Mouse (Mus musculus): ENCODE results near the gene Phyhipl. TPM values are rescaled to one million over a fixed set of nuclear protein-coding genes. Genes with fewer than 3 reads are reported as not detected.

Phyhipl gene
- polyA plus RNA-seq, 1 experiment from 2014 or later, result 1.9 TPM

DNA sequence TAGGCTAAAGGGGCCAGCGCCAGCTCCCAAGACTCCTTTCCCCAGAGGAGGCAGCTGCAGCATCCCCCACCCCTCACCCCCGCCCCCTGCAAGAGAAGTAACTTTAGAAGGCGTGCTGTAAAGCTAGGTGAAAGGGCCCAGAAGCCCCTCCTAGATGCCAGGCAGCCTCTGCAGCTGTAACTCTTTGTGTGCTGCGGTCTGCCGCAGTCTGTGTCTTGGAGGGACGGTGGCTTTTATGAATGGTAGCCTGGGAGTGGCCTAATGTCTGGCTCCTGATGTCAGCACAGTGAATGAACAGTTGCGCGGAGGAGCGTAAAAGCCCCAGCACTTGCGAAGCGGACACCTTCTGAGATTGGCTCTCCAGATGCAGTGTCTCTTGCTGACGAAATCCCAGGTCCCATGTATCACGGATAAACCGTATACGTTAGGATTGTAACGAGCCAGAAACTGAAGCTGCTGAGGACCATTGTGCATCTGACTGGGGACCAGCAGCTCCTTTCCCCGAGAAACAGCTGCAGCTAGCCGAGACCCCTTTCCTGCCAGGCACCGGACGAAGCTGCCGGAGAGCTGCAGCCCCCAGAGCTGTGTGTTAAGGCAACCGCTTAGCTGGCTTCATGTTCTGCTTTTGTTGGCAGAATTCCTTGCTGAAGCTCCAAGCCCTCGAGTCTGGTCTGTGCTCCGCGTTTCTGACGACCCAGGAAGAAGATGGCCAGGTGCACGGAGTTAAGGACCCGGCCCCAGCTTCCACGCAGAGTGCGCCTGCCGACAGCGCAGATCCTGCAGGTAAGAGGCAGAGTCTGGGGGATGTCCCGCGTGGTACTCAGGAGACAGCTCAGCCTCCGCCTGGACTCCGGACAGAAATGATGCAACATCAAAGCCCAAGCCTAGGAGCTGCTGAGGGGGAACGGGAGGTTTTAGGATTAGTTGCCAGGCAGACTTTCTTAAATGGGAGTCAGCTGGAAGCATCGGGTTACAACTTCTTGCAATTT is 135.3 kb downstream of the Phyhipl start:
- no peak overlapping the region for H3K9ac ChIP-seq
- no peaks in the 10 kb centered on the region for H3K9me3 ChIP-seq
- under 1% methylated on average over 38 of the region's 38 CpGs for WGBS
- H3K4me1 ChIP-seq, result peaks cover 20% of the 10 kb centered on the region
- H3K27ac ChIP-seq, result peak overlapping the region; percentile 63
- peak overlapping the region; percentile 93 for H3K4me2 ChIP-seq
- peak overlapping the region; percentile 45 for H3K4me3 ChIP-seq
- no peaks in the 10 kb centered on the region for H3K36me3 ChIP-seq
- H3K27me3 ChIP-seq, result no peaks in the 10 kb centered on the region
- no peak for ATAC-seq (ENCODE audit: insufficient number of reproducible peaks, low FRiP score, low TSS enrichment, low read depth)

DNA sequence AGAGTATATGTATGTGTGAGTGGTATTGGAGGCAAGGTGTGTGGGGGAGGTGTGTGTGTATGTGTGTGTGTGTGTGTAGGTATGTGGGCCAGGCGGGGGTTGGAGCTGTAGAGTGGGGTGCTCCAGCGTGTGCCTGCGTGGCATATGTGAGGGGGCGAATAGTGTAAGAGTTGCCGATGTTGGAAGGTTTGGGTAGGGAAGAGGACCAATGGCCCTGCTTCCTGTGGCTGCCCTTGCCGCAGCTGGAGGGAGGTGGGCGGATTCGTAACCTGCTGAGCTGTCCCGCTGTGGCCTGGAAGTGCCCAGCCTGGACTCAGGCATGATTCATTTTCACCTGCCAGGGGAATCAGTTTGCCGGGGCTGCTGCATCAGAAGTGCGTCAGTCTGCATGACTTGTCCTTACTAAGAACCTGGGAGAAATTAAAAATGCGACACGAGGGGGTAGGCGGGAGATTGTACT is 136.1 kb downstream of the Phyhipl start:
- Histone ChIP-seq H3K9me3 (no peaks in the 10 kb centered on the region), H3K27me3 (no peaks in the 10 kb centered on the region), H3K9ac (no peak overlapping the region), H3K4me3 (peak overlapping the region; percentile 45), H3K4me1 (peaks cover 20% of the 10 kb centered on the region), H3K4me2 (peak overlapping the region; percentile 93), H3K27ac (no peak overlapping the region; the same call in 1 of the 2 replicates), H3K36me3 (no peaks in the 10 kb centered on the region)
- 7% methylated on average over 14 of the region's 14 CpGs for WGBS
- ATAC-seq (ENCODE audit: insufficient number of reproducible peaks, low FRiP score, low TSS enrichment, low read depth), result no peak

DNA sequence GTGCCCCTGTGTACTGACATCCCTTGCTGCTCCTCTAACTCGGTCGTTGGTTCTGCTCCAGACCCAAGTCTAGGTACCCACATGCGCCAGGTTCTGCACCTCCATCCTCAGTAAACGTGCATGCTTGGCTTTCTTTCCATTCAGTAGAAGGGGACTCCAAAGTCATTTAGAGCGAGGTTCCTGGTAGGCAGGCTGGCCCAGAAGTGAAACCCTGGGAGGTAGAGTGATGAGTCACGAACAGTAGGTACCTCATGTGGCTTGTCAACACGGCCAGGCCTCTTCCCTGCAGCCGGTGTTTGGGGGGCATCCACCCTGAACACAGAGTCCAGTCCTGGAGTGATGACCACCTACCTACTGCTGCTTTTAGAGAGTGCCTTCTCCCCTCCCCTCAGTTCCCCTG is 139.1 kb downstream of the Phyhipl start:
- 88% methylated on average over 8 of the region's 8 CpGs for WGBS
- peaks cover 20% of the 10 kb centered on the region for H3K4me1 ChIP-seq
- no peak overlapping the region for H3K4me3 ChIP-seq
- no peak overlapping the region for H3K27ac ChIP-seq
- no peaks in the 10 kb centered on the region for H3K27me3 ChIP-seq
- no peak overlapping the region for H3K9ac ChIP-seq
- no peak for ATAC-seq (ENCODE audit: insufficient number of reproducible peaks, low FRiP score, low TSS enrichment, low read depth)
- H3K4me2 ChIP-seq, result no peak overlapping the region
- no peaks in the 10 kb centered on the region for H3K9me3 ChIP-seq
- no peaks in the 10 kb centered on the region for H3K36me3 ChIP-seq

DNA sequence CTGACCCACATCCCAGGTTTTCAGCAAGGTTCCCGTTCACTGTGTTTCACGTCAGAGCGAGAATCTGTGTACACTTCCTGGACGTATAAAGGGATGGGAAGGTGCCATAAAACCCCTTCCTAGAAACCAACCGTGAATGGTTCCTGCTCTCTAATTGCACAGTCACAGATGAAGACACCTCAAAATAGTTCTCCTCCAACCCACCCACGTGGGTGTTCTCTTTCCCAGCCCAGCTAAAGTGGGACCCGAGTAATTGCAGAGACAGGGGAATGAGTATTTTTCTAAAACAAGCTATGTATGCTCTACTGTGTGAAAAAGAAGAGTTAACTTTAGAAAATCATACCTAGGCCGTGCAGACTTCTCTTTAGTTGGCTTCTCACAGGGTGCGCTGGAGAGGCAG is 140.9 kb downstream of the Phyhipl start:
- Histone ChIP-seq H3K27me3 (no peaks in the 10 kb centered on the region), H3K9me3 (no peaks in the 10 kb centered on the region), H3K36me3 (no peaks in the 10 kb centered on the region), H3K27ac (no peak overlapping the region), H3K4me2 (no peak overlapping the region), H3K9ac (no peak overlapping the region), H3K4me3 (no peak overlapping the region), H3K4me1 (peaks cover 4% of the 10 kb centered on the region)
- WGBS, result 70% methylated on average over 9 of the region's 9 CpGs
- ATAC-seq (ENCODE audit: insufficient number of reproducible peaks, low FRiP score, low TSS enrichment, low read depth), result no peak

DNA sequence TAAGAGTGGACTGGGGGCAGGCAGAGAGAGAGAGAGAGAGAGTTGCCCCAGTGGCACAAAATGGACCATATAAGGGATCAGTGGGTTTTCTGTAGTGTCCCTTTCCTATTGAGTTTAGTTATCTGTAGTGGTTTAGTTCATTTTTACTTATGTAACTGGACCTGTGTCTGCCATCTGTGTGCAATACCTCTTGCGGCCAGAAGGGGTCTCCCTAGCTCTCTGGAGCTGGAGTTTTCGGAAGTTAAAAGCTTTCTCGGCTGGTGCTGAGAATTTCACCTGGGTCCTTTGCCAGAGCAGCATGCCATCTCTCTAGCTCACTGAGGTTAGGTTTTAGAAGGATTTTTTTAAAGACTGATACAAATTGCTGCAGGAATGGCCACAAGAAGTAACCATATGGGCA is 147.9 kb downstream of the Phyhipl start:
- no peaks in the 10 kb centered on the region for H3K4me1 ChIP-seq
- H3K4me3 ChIP-seq, result no peak overlapping the region
- no peak for ATAC-seq (ENCODE audit: insufficient number of reproducible peaks, low FRiP score, low TSS enrichment, low read depth)
- H3K27ac ChIP-seq, result no peak overlapping the region
- no peaks in the 10 kb centered on the region for H3K36me3 ChIP-seq
- 88% methylated on average over 3 of the region's 3 CpGs for WGBS
- H3K4me2 ChIP-seq, result no peak overlapping the region
- H3K27me3 ChIP-seq, result no peaks in the 10 kb centered on the region
- no peak overlapping the region for H3K9ac ChIP-seq
- H3K9me3 ChIP-seq, result no peaks in the 10 kb centered on the region

Other genes with a start within 250 kb of the Phyhipl start
- gene Fam13c, start 215.5 kb downstream of the Phyhipl start, polyA plus RNA-seq (2015; fragmentation: Nextera tagmentation; extraction: Ambion mirVana), result 10.6 TPM in 2 replicates